Mouse (Mus musculus): ENCODE data around the gene Arhgap30. TPM values are rescaled to one million over a fixed set of nuclear protein-coding genes. Genes with fewer than 3 reads are reported as not detected.

Arhgap30 gene
- polyA plus RNA-seq, 1 experiment from 2014 or later, result 2.9 TPM

GRCm38 (mm10) chr1:171452522-171452921 is 63.8 kb downstream of the Arhgap30 start:
- H3K36me3 ChIP-seq, result no peaks in the 10 kb centered on the region
- H3K4me1 ChIP-seq, result 0 out of 2 replicates have a peak, but pooled peaks cover 2% of the 10 kb centered on the region
- WGBS, result 52% methylated on average over 5 of the region's 5 CpGs
- no peak for ATAC-seq (ENCODE audit: insufficient read depth, low FRiP score, low read depth)
- no peak overlapping the region for H3K4me3 ChIP-seq (replicated peaks)
- no peaks in the 10 kb centered on the region for H3K9me3 ChIP-seq
- no peaks in the 10 kb centered on the region for H3K27me3 ChIP-seq (replicated peaks)
- no peak overlapping the region; the same call in 1 of the 2 replicates for H3K27ac ChIP-seq
- H3K4me2 ChIP-seq, result no peak overlapping the region
- H3K9ac ChIP-seq, result no peak overlapping the region

GRCm38 (mm10) chr1:171452923-171453322 is 64.2 kb downstream of the Arhgap30 start:
- Histone ChIP-seq H3K27ac (no peak overlapping the region; the same call in 1 of the 2 replicates), H3K4me2 (no peak overlapping the region), H3K27me3 (replicated peaks) (no peaks in the 10 kb centered on the region), H3K4me3 (replicated peaks) (no peak overlapping the region), H3K4me1 (no peaks in the 10 kb centered on the region), H3K9me3 (no peaks in the 10 kb centered on the region), H3K36me3 (no peaks in the 10 kb centered on the region), H3K9ac (no peak overlapping the region)
- WGBS, result 75% methylated on average over 5 of the region's 5 CpGs
- no peak for ATAC-seq (ENCODE audit: insufficient read depth, low FRiP score, low read depth)

GRCm38 (mm10) chr1:171454926-171455325 is 66.2 kb downstream of the Arhgap30 start:
- Histone ChIP-seq H3K9ac (no peak overlapping the region), H3K9me3 (no peaks in the 10 kb centered on the region), H3K27ac (no peak overlapping the region), H3K4me1 (no peaks in the 10 kb centered on the region), H3K4me2 (no peak overlapping the region), H3K4me3 (replicated peaks) (no peak overlapping the region), H3K36me3 (no peaks in the 10 kb centered on the region), H3K27me3 (replicated peaks) (no peaks in the 10 kb centered on the region)
- 83% methylated on average over 6 of the region's 6 CpGs for WGBS
- ATAC-seq (ENCODE audit: insufficient read depth, low FRiP score, low read depth), result no peak

GRCm38 (mm10) chr1:171457568-171457967 is 68.8 kb downstream of the Arhgap30 start:
- ATAC-seq (ENCODE audit: insufficient read depth, low FRiP score, low read depth), result no peak
- Histone ChIP-seq H3K4me1 (no peaks in the 10 kb centered on the region), H3K36me3 (peaks cover 13% of the 10 kb centered on the region; the same call in 1 of the 2 replicates), H3K9ac (no peak overlapping the region), H3K9me3 (no peaks in the 10 kb centered on the region), H3K4me3 (replicated peaks) (no peak overlapping the region), H3K27me3 (replicated peaks) (no peaks in the 10 kb centered on the region), H3K27ac (no peak overlapping the region), H3K4me2 (no peak overlapping the region)
- WGBS, result 85% methylated on average over 1 of the region's 1 CpGs

GRCm38 (mm10) chr1:171459791-171460190 is 71.0 kb downstream of the Arhgap30 start:
- no peak overlapping the region for H3K4me3 ChIP-seq (replicated peaks)
- H3K4me1 ChIP-seq, result peaks cover 3% of the 10 kb centered on the region; the same call in 1 of the 2 replicates
- no peak overlapping the region for H3K4me2 ChIP-seq
- no peaks in the 10 kb centered on the region for H3K27me3 ChIP-seq (replicated peaks)
- ATAC-seq (ENCODE audit: insufficient read depth, low FRiP score, low read depth), result no peak
- peaks cover 21% of the 10 kb centered on the region for H3K36me3 ChIP-seq
- no peak overlapping the region for H3K9ac ChIP-seq
- WGBS, result 53% methylated on average over 5 of the region's 5 CpGs
- no peaks in the 10 kb centered on the region for H3K9me3 ChIP-seq
- H3K27ac ChIP-seq, result no peak overlapping the region

Other genes with a start within 250 kb of the Arhgap30 start
- gene Sdhc, start 238.4 kb upstream of the Arhgap30 start, polyA plus RNA-seq (2015; fragmentation: Nextera tagmentation; extraction: Ambion mirVana), result 258 and 282 TPM in 2 replicates
- gene Mpz, start 238.2 kb upstream of the Arhgap30 start, polyA plus RNA-seq (2015; fragmentation: Nextera tagmentation; extraction: Ambion mirVana), result 1.8 and 2.2 TPM in 2 replicates
- gene Pcp4l1, start 192.7 kb upstream of the Arhgap30 start, polyA plus RNA-seq (2015; fragmentation: Nextera tagmentation; extraction: Ambion mirVana), result 29.8 and 32.8 TPM in 2 replicates
- 1.6 and 2.0 TPM in 2 replicates for gene Nr1i3, start 175.0 kb upstream of the Arhgap30 start, polyA plus RNA-seq (2015; fragmentation: Nextera tagmentation; extraction: Ambion mirVana)
- gene Tomm40l, start 166.4 kb upstream of the Arhgap30 start, polyA plus RNA-seq (2015; fragmentation: Nextera tagmentation; extraction: Ambion mirVana), result 22.4 and 29.0 TPM in 2 replicates
- 158 and 523 TPM in 2 replicates for gene Apoa2, start 163.9 kb upstream of the Arhgap30 start, polyA plus RNA-seq (2015; fragmentation: Nextera tagmentation; extraction: Ambion mirVana)
- 72.6 and 82.0 TPM in 2 replicates for gene Fcer1g, start 154.6 kb upstream of the Arhgap30 start, polyA plus RNA-seq (2015; fragmentation: Nextera tagmentation; extraction: Ambion mirVana)
- gene Adamts4, start 138.5 kb upstream of the Arhgap30 start, polyA plus RNA-seq (2015; fragmentation: Nextera tagmentation; extraction: Ambion mirVana), result 8.5 and 8.8 TPM in 2 replicates
- 238 and 270 TPM in 2 replicates for gene Ndufs2, start 137.6 kb upstream of the Arhgap30 start, polyA plus RNA-seq (2015; fragmentation: Nextera tagmentation; extraction: Ambion mirVana)
- gene B4galt3, start 118.6 kb upstream of the Arhgap30 start, polyA plus RNA-seq (2015; fragmentation: Nextera tagmentation; extraction: Ambion mirVana), result 66.4 and 67.4 TPM in 2 replicates
- 46.5 and 51.8 TPM in 2 replicates for gene Ppox, start 107.8 kb upstream of the Arhgap30 start, polyA plus RNA-seq (2015; fragmentation: Nextera tagmentation; extraction: Ambion mirVana)
- 67.8 and 69.8 TPM in 2 replicates for gene Usp21, start 101.0 kb upstream of the Arhgap30 start, polyA plus RNA-seq (2015; fragmentation: Nextera tagmentation; extraction: Ambion mirVana)
- gene Ufc1, start 93.9 kb upstream of the Arhgap30 start, polyA plus RNA-seq (2015; fragmentation: Nextera tagmentation; extraction: Ambion mirVana), result 94.9 and 115 TPM in 2 replicates
- gene Dedd, start 59.8 kb upstream of the Arhgap30 start, polyA plus RNA-seq (2015; fragmentation: Nextera tagmentation; extraction: Ambion mirVana), result 43.1 and 44.7 TPM in 2 replicates
- 42.0 and 46.4 TPM in 2 replicates for gene Nit1, start 43.3 kb upstream of the Arhgap30 start, polyA plus RNA-seq (2015; fragmentation: Nextera tagmentation; extraction: Ambion mirVana)
- 97.2 and 99.5 TPM in 2 replicates for gene Pfdn2, start 43.3 kb upstream of the Arhgap30 start, polyA plus RNA-seq (2015; fragmentation: Nextera tagmentation; extraction: Ambion mirVana)
- 1.0 and 1.8 TPM in 2 replicates for gene Klhdc9, start 28.2 kb upstream of the Arhgap30 start, polyA plus RNA-seq (2015; fragmentation: Nextera tagmentation; extraction: Ambion mirVana)
- 19.3 and 26.5 TPM in 2 replicates for gene Nectin4, start 18.9 kb upstream of the Arhgap30 start, polyA plus RNA-seq (2015; fragmentation: Nextera tagmentation; extraction: Ambion mirVana)
- 63.3 and 66.5 TPM in 2 replicates for gene Usf1, start 22.4 kb downstream of the Arhgap30 start, polyA plus RNA-seq (2015; fragmentation: Nextera tagmentation; extraction: Ambion mirVana)
- 5.3 and 5.9 TPM in 2 replicates for gene Tstd1, start 29.9 kb downstream of the Arhgap30 start, polyA plus RNA-seq (2015; fragmentation: Nextera tagmentation; extraction: Ambion mirVana)
- gene F11r, start 48.6 kb downstream of the Arhgap30 start, polyA plus RNA-seq (2015; fragmentation: Nextera tagmentation; extraction: Ambion mirVana), result 108 and 121 TPM in 2 replicates
- 14.4 and 15.0 TPM in 2 replicates for gene Alyref2, start 114.5 kb downstream of the Arhgap30 start, polyA plus RNA-seq (2015; fragmentation: Nextera tagmentation; extraction: Ambion mirVana)
- gene Itln1, start 146.3 kb downstream of the Arhgap30 start, polyA plus RNA-seq (2015; fragmentation: Nextera tagmentation; extraction: Ambion mirVana), result 0.23 TPM in 1 of 2 replicates, not detected in the other
- gene Cd244a, start 170.2 kb downstream of the Arhgap30 start, polyA plus RNA-seq (2015; fragmentation: Nextera tagmentation; extraction: Ambion mirVana), result 0.50 and 1.1 TPM in 2 replicates
- 0.71 and 0.76 TPM in 2 replicates for gene Ly9, start 218.5 kb downstream of the Arhgap30 start, polyA plus RNA-seq (2015; fragmentation: Nextera tagmentation; extraction: Ambion mirVana)